Mouse (Mus musculus): ENCODE results near the gene Gm5662. TPM values are rescaled to one million over a fixed set of nuclear protein-coding genes. Genes with fewer than 3 reads are reported as not detected.
"Not testable (repeated sequence)": the region's sequence is repeated elsewhere in the genome, so short reads cannot be mapped to it uniquely, and the experiment has no call there.

Gene Gm5662
- not detected in 2 replicates for polyA plus RNA-seq (2014; fragmentation: Nextera tagmentation; extraction: Ambion mirVana)

DNA sequence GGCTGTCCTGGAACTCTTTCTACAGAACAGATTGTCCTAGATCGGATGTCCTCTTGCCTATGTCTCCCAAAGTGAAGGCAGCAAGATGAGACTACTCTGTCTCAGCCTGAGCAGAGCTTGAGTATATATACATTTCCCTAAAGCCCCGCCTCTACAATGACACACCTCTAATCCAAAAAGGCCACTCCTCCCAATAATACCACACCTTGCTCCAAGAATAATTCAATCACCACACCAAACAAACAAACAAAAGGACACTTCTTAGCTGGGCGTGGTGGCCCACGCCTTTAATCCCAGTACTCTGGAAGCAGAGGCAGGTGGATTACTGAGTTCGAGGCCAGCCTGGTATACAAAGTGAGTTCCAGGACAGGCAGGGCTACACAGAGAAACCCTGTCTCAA lies at the start of gene Gm5662:
Gene Gm5662, minus strand, starts transcription at position 101 of the 400 bp plus-strand sequence.
- DNase-seq (ENCODE audit: low spot score); H3K36me3 ChIP-seq (ENCODE audit: control insufficient read depth, insufficient read depth, low read length); H3K9ac ChIP-seq (ENCODE audit: low read length); H3K4me2 ChIP-seq (ENCODE audit: low read length); H3K27ac ChIP-seq (ENCODE audit: low read depth, low read length); H3K9me3 ChIP-seq (replicated peaks; ENCODE audit: control insufficient read depth, low read length); H3K4me1 ChIP-seq (ENCODE audit: control insufficient read depth, insufficient read depth, low read length); H3K27me3 ChIP-seq (replicated peaks; ENCODE audit: control insufficient read depth, insufficient read depth, low read length); ATAC-seq; H3K4me3 ChIP-seq (ENCODE audit: low read depth, low read length): not testable (repeated sequence)
- 84% methylated on average over 5 of the region's 5 CpGs for WGBS

- not testable (repeated sequence) for H3K4me1 ChIP-seq (ENCODE audit: control insufficient read depth, insufficient read depth, low read length); H3K9ac ChIP-seq (ENCODE audit: low read length); DNase-seq (ENCODE audit: low spot score); H3K27me3 ChIP-seq (replicated peaks; ENCODE audit: control insufficient read depth, insufficient read depth, low read length); H3K36me3 ChIP-seq (ENCODE audit: control insufficient read depth, insufficient read depth, low read length); H3K4me3 ChIP-seq (ENCODE audit: low read depth, low read length); H3K4me2 ChIP-seq (ENCODE audit: low read length); ATAC-seq; H3K27ac ChIP-seq (ENCODE audit: low read depth, low read length); H3K9me3 ChIP-seq (replicated peaks; ENCODE audit: control insufficient read depth, low read length)
- WGBS: 95% methylated on average over 2 of the region's 2 CpGs
These were observed 49.6 kb upstream of the Gm5662 start, which contains the start of gene Gm5039 for GRCm38 (mm10) chr12:88323926-88324325. Gm5039 (minus strand) TSS chr12:88324026.

GRCm38 (mm10) chr12:88314556-88314955 lies 40.3 kb upstream of the Gm5662 start:
- ATAC-seq: no peak
- no peaks in the 10 kb centered on the region for H3K4me1 ChIP-seq (ENCODE audit: control insufficient read depth, insufficient read depth, low read length)

GRCm38 (mm10) chr12:88297171-88297570 lies 22.9 kb upstream of the Gm5662 start:
- H3K36me3 ChIP-seq (ENCODE audit: control insufficient read depth, insufficient read depth, low read length); H3K4me3 ChIP-seq (ENCODE audit: low read depth, low read length); H3K4me2 ChIP-seq (ENCODE audit: low read length); H3K9me3 ChIP-seq (replicated peaks; ENCODE audit: control insufficient read depth, low read length); H3K27me3 ChIP-seq (replicated peaks; ENCODE audit: control insufficient read depth, insufficient read depth, low read length); H3K9ac ChIP-seq (ENCODE audit: low read length); H3K27ac ChIP-seq (ENCODE audit: low read depth, low read length); ATAC-seq; H3K4me1 ChIP-seq (ENCODE audit: control insufficient read depth, insufficient read depth, low read length); DNase-seq (ENCODE audit: low spot score): not testable (repeated sequence)
- 82% methylated on average over 2 of the region's 2 CpGs for WGBS

More at GRCm38 (mm10) chr12:88314556-88314955, 40.3 kb upstream of the Gm5662 start:
- no peak for DNase-seq (ENCODE audit: low spot score)
- H3K4me3 ChIP-seq (ENCODE audit: low read depth, low read length): no peak overlapping the region
- WGBS: 75% methylated on average over 3 of the region's 3 CpGs
- H3K4me2 ChIP-seq (ENCODE audit: low read length): no peak overlapping the region
- no peak overlapping the region for H3K27ac ChIP-seq (ENCODE audit: low read depth, low read length)
- no peaks in the 10 kb centered on the region for H3K27me3 ChIP-seq (replicated peaks; ENCODE audit: control insufficient read depth, insufficient read depth, low read length)
- no peaks in the 10 kb centered on the region for H3K9me3 ChIP-seq (replicated peaks; ENCODE audit: control insufficient read depth, low read length)
- H3K36me3 ChIP-seq (ENCODE audit: control insufficient read depth, insufficient read depth, low read length): no peaks in the 10 kb centered on the region
- no peak overlapping the region for H3K9ac ChIP-seq (ENCODE audit: low read length)

GRCm38 (mm10) chr12:88293082-88293481 lies 18.8 kb upstream of the Gm5662 start:
- not testable (repeated sequence) for H3K9me3 ChIP-seq (replicated peaks; ENCODE audit: control insufficient read depth, low read length); H3K9ac ChIP-seq (ENCODE audit: low read length); H3K36me3 ChIP-seq (ENCODE audit: control insufficient read depth, insufficient read depth, low read length); H3K4me3 ChIP-seq (ENCODE audit: low read depth, low read length); ATAC-seq; H3K4me2 ChIP-seq (ENCODE audit: low read length); H3K27ac ChIP-seq (ENCODE audit: low read depth, low read length); H3K27me3 ChIP-seq (replicated peaks; ENCODE audit: control insufficient read depth, insufficient read depth, low read length); H3K4me1 ChIP-seq (ENCODE audit: control insufficient read depth, insufficient read depth, low read length); DNase-seq (ENCODE audit: low spot score)
- WGBS: 76% methylated on average over 4 of the region's 4 CpGs

- not testable (repeated sequence) for H3K4me3 ChIP-seq (ENCODE audit: low read depth, low read length)
These were observed 10.9 kb upstream of the Gm5662 start for GRCm38 (mm10) chr12:88285224-88285623.

GRCm38 (mm10) chr12:88257241-88257640 lies 17.1 kb downstream of the Gm5662 start:
- Histone ChIP-seq H3K4me2 (ENCODE audit: low read length) (no peak overlapping the region), H3K4me3 (ENCODE audit: low read depth, low read length) (no peak overlapping the region), H3K9me3 (replicated peaks; ENCODE audit: control insufficient read depth, low read length) (no peaks in the 10 kb centered on the region), H3K27me3 (replicated peaks; ENCODE audit: control insufficient read depth, insufficient read depth, low read length) (no peaks in the 10 kb centered on the region), H3K36me3 (ENCODE audit: control insufficient read depth, insufficient read depth, low read length) (no peaks in the 10 kb centered on the region), H3K9ac (ENCODE audit: low read length) (no peak overlapping the region), H3K27ac (ENCODE audit: low read depth, low read length) (no peak overlapping the region), H3K4me1 (ENCODE audit: control insufficient read depth, insufficient read depth, low read length) (no peaks in the 10 kb centered on the region)
- WGBS: 37% methylated on average over 1 of the region's 1 CpGs
- DNase-seq (ENCODE audit: low spot score) (no peak), ATAC-seq (no peak)

More at GRCm38 (mm10) chr12:88285224-88285623, 10.9 kb upstream of the Gm5662 start:
- not testable (repeated sequence) for H3K36me3 ChIP-seq (ENCODE audit: control insufficient read depth, insufficient read depth, low read length); H3K27me3 ChIP-seq (replicated peaks; ENCODE audit: control insufficient read depth, insufficient read depth, low read length); H3K9ac ChIP-seq (ENCODE audit: low read length); H3K4me2 ChIP-seq (ENCODE audit: low read length); H3K9me3 ChIP-seq (replicated peaks; ENCODE audit: control insufficient read depth, low read length); ATAC-seq; DNase-seq (ENCODE audit: low spot score); H3K27ac ChIP-seq (ENCODE audit: low read depth, low read length); H3K4me1 ChIP-seq (ENCODE audit: control insufficient read depth, insufficient read depth, low read length)
- WGBS: 91% methylated on average over 4 of the region's 5 CpGs

DNA sequence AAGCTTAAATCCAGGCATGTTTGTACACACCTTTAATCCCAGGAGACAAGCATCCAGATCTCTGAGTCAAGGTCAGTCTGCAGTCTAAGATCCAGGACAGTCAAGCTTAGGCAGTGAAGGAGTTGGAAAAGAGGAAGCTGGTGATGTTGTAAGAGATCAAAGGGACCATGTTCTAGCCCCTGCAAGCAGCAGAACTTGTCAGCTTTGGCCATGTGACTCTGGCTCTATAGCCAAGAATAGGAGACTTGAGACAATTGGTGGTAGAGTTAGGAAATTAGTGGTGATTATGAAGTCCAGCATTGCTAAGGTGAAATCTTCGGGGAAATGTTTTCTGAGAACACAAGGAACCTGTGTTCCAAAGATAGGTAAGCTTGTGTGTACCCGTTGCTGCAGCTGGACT lies 18.4 kb downstream of the Gm5662 start:
- H3K36me3 ChIP-seq (ENCODE audit: control insufficient read depth, insufficient read depth, low read length); H3K4me1 ChIP-seq (ENCODE audit: control insufficient read depth, insufficient read depth, low read length); H3K27ac ChIP-seq (ENCODE audit: low read depth, low read length); H3K4me3 ChIP-seq (ENCODE audit: low read depth, low read length); DNase-seq (ENCODE audit: low spot score); H3K4me2 ChIP-seq (ENCODE audit: low read length); H3K9ac ChIP-seq (ENCODE audit: low read length); H3K27me3 ChIP-seq (replicated peaks; ENCODE audit: control insufficient read depth, insufficient read depth, low read length); ATAC-seq; H3K9me3 ChIP-seq (replicated peaks; ENCODE audit: control insufficient read depth, low read length): not testable (repeated sequence)
- 68% methylated on average over 2 of the region's 2 CpGs for WGBS

DNA sequence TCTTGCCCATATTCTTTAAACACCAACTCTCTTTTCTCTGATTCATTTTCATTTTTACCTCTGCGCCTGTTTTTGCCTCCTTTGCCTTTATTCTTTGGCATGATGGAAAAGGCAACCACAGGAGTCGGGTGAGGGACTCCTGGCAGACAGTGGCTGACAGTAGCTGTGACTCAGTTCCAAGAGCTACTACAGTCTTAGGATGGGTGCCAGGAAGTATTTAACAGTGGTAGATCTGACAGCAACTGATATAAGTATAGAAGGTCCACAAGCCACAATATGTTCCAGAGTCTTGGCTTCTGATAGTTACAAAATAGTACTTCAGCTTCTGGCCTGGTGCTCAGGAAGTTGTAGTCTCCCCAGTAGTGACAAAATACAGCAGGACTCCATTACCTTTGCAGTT lies 24.3 kb downstream of the Gm5662 start, which contains the start of gene Gm8332:
Gene Gm8332, minus strand, starts transcription at position 101 of the 400 bp plus-strand sequence.
- H3K9me3 ChIP-seq (replicated peaks; ENCODE audit: control insufficient read depth, low read length); ATAC-seq; H3K36me3 ChIP-seq (ENCODE audit: control insufficient read depth, insufficient read depth, low read length); H3K9ac ChIP-seq (ENCODE audit: low read length); H3K27me3 ChIP-seq (replicated peaks; ENCODE audit: control insufficient read depth, insufficient read depth, low read length); H3K4me2 ChIP-seq (ENCODE audit: low read length); H3K27ac ChIP-seq (ENCODE audit: low read depth, low read length); DNase-seq (ENCODE audit: low spot score); H3K4me3 ChIP-seq (ENCODE audit: low read depth, low read length); H3K4me1 ChIP-seq (ENCODE audit: control insufficient read depth, insufficient read depth, low read length): not testable (repeated sequence)
- 92% methylated on average over 1 of the region's 2 CpGs for WGBS
